Mouse (Mus musculus): Measurements from ENCODE around the gene Lzic. TPM values are rescaled to one million over a fixed set of nuclear protein-coding genes. Genes with fewer than 3 reads are reported as not detected.
"Not testable (repeated sequence)": the region's sequence is repeated elsewhere in the genome, so short reads cannot be mapped to it uniquely, and the experiment has no call there.

Gene Lzic
- polyA plus RNA-seq, 1 experiment, result 0.58 TPM

DNA sequence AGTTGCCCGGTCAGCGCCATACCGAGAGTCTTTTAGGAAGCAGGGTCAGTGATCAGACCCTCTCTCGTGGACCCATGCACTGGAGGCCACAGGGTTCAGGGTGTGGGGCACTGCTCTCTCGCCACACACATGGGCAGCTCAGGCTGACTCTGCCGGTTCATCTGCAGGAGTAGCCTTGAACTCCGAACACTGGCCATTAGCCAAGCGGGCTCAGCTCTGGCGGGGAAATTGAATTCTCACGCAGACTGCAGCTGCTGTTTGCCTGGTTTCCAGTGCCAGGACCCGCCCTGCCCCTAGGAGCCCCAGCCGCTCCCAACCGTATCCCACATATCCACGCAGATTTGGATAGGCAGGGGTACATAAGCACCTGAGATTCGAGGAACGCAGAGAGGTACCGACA, 30.8 kb upstream of the Lzic start:
- H3K9me3 ChIP-seq (ENCODE audit: control insufficient read depth, low read length), result no peaks in the 10 kb centered on the region; the same call in 1 of the 2 replicates
- no peaks in the 10 kb centered on the region; the same call in 1 of the 2 replicates for H3K4me1 ChIP-seq (ENCODE audit: control insufficient read depth)
- TF ChIP-seq TAL1 (IDR thresholded peaks at IDR 0.05; ENCODE audit: low read length) (no peak), GATA1 (IDR thresholded peaks at IDR 0.05; ENCODE audit: low read length) (no peak)
- no peaks in the 10 kb centered on the region for H3K27me3 ChIP-seq (ENCODE audit: control insufficient read depth)
- no peak overlapping the region for H3K4me3 ChIP-seq (replicated peaks)
- H3K36me3 ChIP-seq (ENCODE audit: control insufficient read depth), result no peaks in the 10 kb centered on the region

- Histone ChIP-seq H3K4me1 (ENCODE audit: control insufficient read depth) (no peaks in the 10 kb centered on the region; the same call in 1 of the 2 replicates), H3K9me3 (ENCODE audit: control insufficient read depth, low read length) (no peaks in the 10 kb centered on the region; the same call in 1 of the 2 replicates), H3K36me3 (ENCODE audit: control insufficient read depth) (no peaks in the 10 kb centered on the region), H3K27me3 (ENCODE audit: control insufficient read depth) (no peaks in the 10 kb centered on the region), H3K4me3 (replicated peaks) (no peak within 1 kb of the TSS)
- TF ChIP-seq TAL1 (IDR thresholded peaks at IDR 0.05; ENCODE audit: low read length) (no peak), GATA1 (IDR thresholded peaks at IDR 0.05; ENCODE audit: low read length) (no peak)
Measured at GRCm38 (mm10) chr4:149454879-149455278, 30.1 kb upstream of the Lzic start, which contains the start of gene Rbp7. Gene Rbp7 (minus strand): TSS chr4:149454978.

- not testable (repeated sequence) for H3K9me3 ChIP-seq (ENCODE audit: control insufficient read depth, low read length); H3K4me3 ChIP-seq (replicated peaks); H3K27me3 ChIP-seq (ENCODE audit: control insufficient read depth); H3K4me1 ChIP-seq (ENCODE audit: control insufficient read depth); H3K36me3 ChIP-seq (ENCODE audit: control insufficient read depth)
Measured at GRCm38 (mm10) chr4:149457163-149457562, 27.9 kb upstream of the Lzic start.

GRCm38 (mm10) chr4:149457831-149458430, 27.1 kb upstream of the Lzic start:
- TF ChIP-seq GATA1 (IDR thresholded peaks at IDR 0.05; ENCODE audit: low read length) (no peak), TAL1 (IDR thresholded peaks at IDR 0.05; ENCODE audit: low read length) (no peak)
- no peaks in the 10 kb centered on the region for H3K27me3 ChIP-seq (ENCODE audit: control insufficient read depth)
- no peaks in the 10 kb centered on the region for H3K9me3 ChIP-seq (ENCODE audit: control insufficient read depth, low read length)
- H3K4me1 ChIP-seq (ENCODE audit: control insufficient read depth), result no peaks in the 10 kb centered on the region
- H3K36me3 ChIP-seq (ENCODE audit: control insufficient read depth), result no peaks in the 10 kb centered on the region
- H3K4me3 ChIP-seq (replicated peaks), result no peak overlapping the region

DNA sequence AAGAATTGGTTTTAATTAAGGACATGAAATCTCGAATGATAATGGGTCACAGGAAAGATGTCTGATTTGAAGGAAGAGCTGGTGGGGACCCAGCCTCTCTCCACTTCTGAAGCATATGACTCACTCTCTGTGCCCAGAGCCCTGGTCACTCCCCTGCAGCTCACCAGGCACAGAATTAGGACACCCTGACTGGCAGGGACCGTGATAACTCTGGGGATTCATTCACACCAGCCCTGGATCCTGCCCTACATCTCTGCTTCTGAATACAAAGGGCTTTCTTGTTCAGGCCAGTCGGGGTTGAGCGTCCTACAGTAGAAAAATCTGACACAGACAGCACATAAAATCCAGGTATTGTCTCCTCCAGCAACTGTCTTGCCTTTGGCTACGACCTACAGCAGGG, 26.5 kb upstream of the Lzic start:
- H3K9me3 ChIP-seq (ENCODE audit: control insufficient read depth, low read length), result no peaks in the 10 kb centered on the region
- TF ChIP-seq GATA1 (IDR thresholded peaks at IDR 0.05; ENCODE audit: low read length) (no peak), TAL1 (IDR thresholded peaks at IDR 0.05; ENCODE audit: low read length) (no peak)
- H3K4me1 ChIP-seq (ENCODE audit: control insufficient read depth), result peaks cover under 1% of the 10 kb centered on the region; the same call in 1 of the 2 replicates
- no peak overlapping the region for H3K4me3 ChIP-seq (replicated peaks)
- no peaks in the 10 kb centered on the region for H3K36me3 ChIP-seq (ENCODE audit: control insufficient read depth)
- H3K27me3 ChIP-seq (ENCODE audit: control insufficient read depth), result no peaks in the 10 kb centered on the region

GRCm38 (mm10) chr4:149459425-149459824, 25.6 kb upstream of the Lzic start:
- Histone ChIP-seq H3K36me3 (ENCODE audit: control insufficient read depth) (no peaks in the 10 kb centered on the region), H3K4me1 (ENCODE audit: control insufficient read depth) (peaks cover 1% of the 10 kb centered on the region; the same call in 1 of the 2 replicates), H3K27me3 (ENCODE audit: control insufficient read depth) (no peaks in the 10 kb centered on the region), H3K4me3 (replicated peaks) (no peak overlapping the region), H3K9me3 (ENCODE audit: control insufficient read depth, low read length) (no peaks in the 10 kb centered on the region)
- TF ChIP-seq GATA1 (IDR thresholded peaks at IDR 0.05; ENCODE audit: low read length), result no peak
- no peak for TF ChIP-seq TAL1 (IDR thresholded peaks at IDR 0.05; ENCODE audit: low read length)

GRCm38 (mm10) chr4:149460475-149460874, 24.6 kb upstream of the Lzic start:
- H3K9me3 ChIP-seq (ENCODE audit: control insufficient read depth, low read length); H3K27me3 ChIP-seq (ENCODE audit: control insufficient read depth); H3K36me3 ChIP-seq (ENCODE audit: control insufficient read depth); H3K4me3 ChIP-seq (replicated peaks); H3K4me1 ChIP-seq (ENCODE audit: control insufficient read depth): not testable (repeated sequence)

GRCm38 (mm10) chr4:149461579-149462304, 23.3 kb upstream of the Lzic start:
- TF ChIP-seq GATA1 (IDR thresholded peaks at IDR 0.05; ENCODE audit: low read length), result no peak
- TF ChIP-seq TAL1 (IDR thresholded peaks at IDR 0.05; ENCODE audit: low read length), result no peak
- Histone ChIP-seq H3K27me3 (ENCODE audit: control insufficient read depth) (no peaks in the 10 kb centered on the region), H3K4me3 (replicated peaks) (no peak overlapping the region), H3K4me1 (ENCODE audit: control insufficient read depth) (peaks cover 1% of the 10 kb centered on the region; the same call in 1 of the 2 replicates), H3K36me3 (ENCODE audit: control insufficient read depth) (no peaks in the 10 kb centered on the region), H3K9me3 (ENCODE audit: control insufficient read depth, low read length) (no peaks in the 10 kb centered on the region)

- no peak for TF ChIP-seq TAL1 (IDR thresholded peaks at IDR 0.05; ENCODE audit: low read length)
- peaks cover 1% of the 10 kb centered on the region; the same call in 1 of the 2 replicates for H3K4me1 ChIP-seq (ENCODE audit: control insufficient read depth)
- no peaks in the 10 kb centered on the region for H3K27me3 ChIP-seq (ENCODE audit: control insufficient read depth)
- H3K36me3 ChIP-seq (ENCODE audit: control insufficient read depth), result no peaks in the 10 kb centered on the region
- H3K9me3 ChIP-seq (ENCODE audit: control insufficient read depth, low read length), result no peaks in the 10 kb centered on the region
- H3K4me3 ChIP-seq (replicated peaks), result no peak overlapping the region
Measured at GRCm38 (mm10) chr4:149462305-149462971, 22.6 kb upstream of the Lzic start.
